Mouse (Mus musculus): Measurements from ENCODE around the gene Ephb4.

Gene Ephb4

DNA sequence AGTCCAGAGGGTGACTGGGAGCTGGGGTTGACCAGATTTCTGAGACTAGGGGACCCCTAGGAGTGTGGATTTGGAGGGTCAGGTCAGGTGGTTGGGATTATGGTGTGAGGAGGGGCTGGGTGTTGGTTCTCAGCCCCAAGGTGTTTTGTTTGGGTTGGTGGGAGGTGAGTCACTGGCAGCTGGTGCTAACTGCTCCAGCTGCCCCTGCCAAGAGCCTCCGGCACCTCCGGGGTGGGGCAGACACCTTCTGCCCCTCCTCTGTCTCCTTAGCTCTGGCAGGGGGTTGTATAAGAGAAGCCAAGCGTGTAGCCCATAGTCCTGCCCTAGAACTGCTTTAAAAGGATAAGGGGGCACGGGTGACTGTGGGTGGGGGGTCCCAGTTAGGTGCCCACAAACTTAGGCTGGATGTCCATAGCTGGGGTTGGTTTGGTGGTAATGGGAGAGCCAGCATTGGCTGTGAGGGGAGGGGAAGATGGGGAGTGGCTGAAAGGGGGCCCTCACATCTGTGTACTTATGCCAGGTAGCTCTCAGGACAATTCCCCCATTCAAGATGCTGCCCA lies 24.7 kb downstream of the Ephb4 start:
- no peak for DNase-seq

DNA sequence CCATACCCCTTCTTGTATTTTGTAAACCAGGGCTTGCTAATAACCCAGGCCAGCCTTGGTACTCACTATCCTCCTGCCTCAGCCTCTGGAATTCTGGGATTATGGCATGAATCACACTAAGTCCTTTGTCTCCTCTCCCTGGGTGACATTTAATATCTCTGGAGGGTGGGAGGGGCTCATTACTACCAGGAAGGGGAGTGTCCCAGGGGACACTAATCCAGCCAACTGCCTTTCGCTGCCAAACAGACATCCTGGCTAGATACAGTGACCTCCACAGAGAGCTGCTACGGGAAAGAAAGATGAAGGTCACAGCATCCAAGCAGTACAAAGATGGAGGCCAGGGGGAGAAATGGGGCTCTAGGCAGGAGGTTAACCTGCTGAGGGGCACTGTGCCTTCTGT lies 25.7 kb downstream of the Ephb4 start:
- no peak for DNase-seq

DNA sequence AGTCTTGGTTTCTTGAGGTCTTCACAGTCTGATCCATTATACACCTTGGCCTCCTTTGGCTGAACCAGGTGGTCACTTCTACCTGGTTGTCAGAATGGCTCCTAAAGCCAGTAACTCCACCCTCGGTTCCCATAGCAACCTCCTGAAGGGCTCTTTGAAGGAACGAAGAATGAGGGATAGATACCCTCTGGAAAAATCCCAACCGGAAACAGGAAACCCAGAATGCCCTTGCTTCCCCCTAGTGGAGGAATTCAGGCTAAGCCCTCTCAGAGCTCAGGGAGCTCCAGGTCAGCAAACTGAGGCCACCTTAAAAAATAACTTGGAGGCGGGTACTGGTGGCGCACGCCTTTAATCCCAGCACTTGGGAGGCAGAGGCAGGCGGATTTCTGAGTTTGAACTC lies 26.3 kb downstream of the Ephb4 start:
- no peak for DNase-seq

DNA sequence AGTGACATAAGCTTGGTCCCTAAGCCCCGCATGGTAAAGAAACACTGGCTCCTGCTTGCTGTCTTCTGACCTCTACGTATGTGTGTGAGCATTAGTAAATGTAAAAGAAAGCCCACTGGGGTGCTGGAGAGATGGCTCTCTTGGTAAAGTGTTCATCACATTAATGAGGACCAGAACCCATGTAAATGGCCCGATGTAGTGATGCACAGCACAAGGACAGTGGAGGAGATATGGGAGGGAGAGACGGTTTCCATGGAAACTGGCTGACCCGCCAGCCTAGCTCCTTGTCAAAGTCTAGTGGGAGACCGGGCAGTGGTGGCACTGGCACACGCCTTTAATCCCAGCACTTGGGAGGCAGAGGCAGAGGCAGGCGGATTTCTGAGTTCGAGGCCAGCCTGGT lies 26.8 kb downstream of the Ephb4 start:
- no peak for DNase-seq

DNA sequence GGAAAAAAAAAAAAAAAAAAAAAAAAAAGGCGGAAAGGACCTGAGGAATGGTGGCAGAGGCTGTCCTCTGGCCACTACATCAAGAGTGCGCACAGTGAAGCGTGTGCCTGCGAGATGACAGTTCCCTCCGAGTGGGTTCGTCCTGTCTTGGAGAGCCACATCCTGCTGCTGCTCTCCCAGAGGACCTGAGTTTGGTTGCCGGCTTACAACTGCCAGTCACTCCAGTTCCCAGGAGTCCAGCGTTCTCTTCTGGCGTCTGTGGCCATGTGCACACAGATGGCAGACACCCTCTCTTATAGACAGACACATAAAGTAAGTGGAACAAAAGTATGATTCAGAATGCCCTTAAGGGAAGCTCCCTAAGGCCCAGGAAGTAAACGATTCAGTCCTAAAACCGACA lies 27.3 kb downstream of the Ephb4 start:
- DNase-seq: no peak

DNA sequence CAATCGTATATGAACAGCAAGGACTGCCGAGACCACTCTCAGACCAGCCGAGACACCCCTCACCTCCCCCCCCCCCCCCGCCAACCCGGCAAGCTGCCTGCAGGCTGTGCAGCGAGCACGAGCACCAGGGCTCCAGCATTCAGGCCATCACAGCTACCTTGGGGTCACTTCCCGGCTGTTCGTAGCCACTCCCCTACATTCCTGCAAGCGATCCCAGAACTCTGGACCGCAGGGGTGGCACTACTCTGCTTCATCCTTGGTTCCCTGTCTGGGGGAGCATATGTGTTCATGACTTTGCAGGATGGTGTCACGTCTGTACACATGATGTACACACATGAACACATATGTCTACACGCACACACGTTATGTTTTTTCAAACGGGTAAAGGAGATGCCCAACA lies 27.7 kb downstream of the Ephb4 start:
- DNase-seq: no peak

DNA sequence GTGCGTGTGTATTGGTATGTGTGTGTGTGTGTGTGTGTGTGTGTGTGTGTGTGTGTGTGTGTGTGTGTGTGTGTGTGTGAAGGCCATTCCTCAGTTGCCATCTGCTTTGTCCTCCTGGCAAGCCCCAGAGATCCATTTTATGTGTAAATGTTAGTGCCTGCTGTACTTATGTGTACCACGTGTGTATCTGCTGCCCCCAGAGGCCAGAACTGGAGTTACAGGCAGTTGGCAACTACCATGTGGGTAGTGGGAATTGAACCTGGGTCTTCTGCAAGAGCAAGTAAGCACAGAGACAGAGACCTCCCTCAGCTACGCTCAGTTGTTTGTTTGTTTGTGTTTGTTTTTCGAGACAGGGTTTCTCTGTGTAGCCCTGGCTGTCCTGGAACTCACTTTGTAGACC lies 31.2 kb downstream of the Ephb4 start:
- no peak for DNase-seq

DNA sequence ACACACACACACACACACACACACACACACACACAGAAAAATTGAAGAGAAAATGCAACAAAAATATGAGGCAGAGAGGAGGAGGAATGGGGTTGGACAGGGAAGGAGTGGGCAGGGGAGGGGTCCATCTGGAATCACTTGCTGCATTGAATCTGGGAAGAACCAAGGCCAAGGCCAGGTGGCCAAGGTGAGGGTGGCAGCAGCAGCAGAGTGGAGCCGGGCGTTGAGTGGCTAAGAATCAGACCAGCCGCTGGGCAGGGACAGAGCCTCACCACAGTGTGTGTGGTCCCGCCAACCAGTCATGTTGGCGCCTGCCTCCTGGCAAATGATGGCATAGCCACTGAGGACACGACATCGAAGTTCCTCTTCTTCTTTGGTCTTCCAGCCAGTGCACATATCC lies 33.5 kb downstream of the Ephb4 start:
- no peak for DNase-seq

DNA sequence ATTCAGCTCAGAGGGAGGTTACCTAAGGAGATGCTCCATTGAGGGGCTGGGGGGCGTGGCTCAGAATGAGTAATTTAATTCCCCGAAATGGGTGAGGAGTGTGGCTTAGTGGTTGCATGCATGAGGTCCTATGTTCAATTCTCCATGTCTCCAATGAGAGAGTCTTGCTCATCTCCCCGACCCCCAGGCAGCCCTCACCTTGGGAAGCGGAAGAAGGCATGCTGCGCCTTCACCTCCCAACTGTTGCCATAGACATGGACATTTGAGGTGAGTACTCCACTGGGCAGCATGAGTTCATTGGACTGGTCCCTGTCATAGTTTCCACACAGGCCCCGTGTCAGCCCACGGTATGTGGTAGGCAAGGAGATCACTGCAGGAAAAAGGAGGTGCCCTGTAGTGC lies 36.8 kb downstream of the Ephb4 start:
- DNase-seq: no peak

DNA sequence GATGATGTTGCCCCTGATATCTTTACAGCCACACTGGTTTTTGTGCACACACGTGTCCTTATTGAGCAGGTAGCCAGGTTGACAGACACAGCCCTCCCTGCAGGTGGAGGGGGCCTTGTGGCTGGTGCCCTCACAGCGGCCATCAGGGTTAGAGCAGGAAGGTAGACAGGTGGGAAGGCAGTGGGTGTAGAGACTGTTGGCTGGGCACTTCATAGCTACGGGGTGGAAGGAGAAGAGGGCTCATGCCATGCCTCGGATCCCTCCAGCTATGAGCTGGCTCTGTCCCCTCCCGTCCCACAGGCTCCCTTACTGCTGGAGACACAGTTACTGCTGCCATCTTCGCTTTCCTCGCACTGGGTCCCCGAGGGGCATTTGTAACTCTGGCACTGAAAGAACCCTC lies 41.7 kb downstream of the Ephb4 start:
- DNase-seq: no peak

DNA sequence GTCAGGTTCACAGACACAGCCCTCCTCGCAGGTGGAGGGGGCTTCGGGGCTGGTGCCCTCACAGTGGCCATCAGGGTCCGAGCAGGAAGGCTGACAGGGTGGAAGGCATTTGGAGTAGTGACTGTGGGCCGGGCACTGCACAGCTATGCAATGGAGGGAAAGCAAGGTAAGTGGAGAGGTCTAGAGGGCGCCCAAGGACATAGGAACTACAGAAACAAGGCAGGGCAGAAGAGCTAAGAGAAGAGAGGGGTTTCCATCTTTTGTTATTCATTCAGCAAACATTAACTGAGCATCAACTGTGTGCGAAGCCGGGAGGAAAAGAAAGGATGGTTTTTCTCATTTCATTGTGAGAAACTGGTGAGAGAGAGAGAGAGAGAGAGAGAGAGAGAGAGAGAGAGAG lies 44.5 kb downstream of the Ephb4 start:
- no peak for DNase-seq

DNA sequence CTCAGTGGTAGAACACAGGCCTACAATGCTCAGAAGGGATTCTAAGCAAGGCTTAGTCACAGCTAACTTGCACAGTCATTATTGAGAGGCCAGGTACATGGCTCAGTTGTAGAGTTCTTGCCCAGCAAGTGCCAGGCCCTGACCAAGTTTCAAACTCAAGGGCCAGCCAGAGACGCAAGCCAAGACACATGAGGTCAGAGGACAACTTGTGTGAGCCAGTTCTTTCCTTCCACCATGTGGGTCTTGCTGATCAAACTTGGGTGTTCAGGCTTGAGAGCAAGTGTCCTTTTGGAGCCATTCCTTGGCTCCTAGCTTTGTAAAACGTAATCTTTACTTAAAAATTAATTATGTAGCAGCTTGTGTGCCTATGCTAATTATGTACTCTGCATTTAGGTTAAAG lies 54.2 kb downstream of the Ephb4 start:
- DNase-seq: no peak

DNA sequence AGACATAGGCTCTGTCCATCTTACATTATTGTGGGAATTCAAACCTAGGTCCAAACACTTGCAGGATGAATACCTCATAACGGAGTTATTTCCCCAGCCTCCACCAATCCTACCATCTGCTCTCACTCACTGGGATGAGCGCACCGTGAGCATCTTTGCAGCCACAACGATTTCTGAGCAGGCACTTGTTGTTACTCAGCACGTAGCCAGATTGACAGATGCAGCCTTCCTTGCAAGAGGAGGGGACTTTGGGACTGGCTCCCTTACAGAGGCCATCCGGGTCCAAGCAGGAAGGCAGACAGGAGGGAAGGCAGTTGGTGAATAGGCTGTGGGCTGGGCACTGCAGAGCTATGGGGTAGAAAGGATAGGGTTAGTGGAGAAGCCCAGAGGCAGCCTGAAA lies 59.5 kb downstream of the Ephb4 start:
- DNase-seq: no peak

DNA sequence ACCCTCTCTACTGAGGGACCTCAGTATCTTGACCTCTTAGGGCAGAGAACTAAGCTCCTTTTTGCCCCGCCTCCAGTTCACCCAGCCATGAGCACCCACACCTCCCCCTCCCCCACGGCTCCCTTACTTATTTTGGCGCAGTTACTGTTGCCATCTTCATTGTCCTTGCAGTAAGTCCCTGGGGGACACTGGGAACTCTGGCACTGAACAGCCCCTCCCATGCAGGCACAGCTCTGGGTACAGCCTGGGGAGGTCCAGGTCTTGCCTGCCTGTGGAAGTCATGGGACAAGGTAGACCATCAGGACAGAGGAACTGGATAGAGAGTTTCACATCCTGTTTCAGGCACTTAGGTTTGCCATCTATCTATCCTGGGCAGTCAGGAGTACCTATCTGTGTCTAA lies 60.2 kb downstream of the Ephb4 start:
- no peak for DNase-seq

DNA sequence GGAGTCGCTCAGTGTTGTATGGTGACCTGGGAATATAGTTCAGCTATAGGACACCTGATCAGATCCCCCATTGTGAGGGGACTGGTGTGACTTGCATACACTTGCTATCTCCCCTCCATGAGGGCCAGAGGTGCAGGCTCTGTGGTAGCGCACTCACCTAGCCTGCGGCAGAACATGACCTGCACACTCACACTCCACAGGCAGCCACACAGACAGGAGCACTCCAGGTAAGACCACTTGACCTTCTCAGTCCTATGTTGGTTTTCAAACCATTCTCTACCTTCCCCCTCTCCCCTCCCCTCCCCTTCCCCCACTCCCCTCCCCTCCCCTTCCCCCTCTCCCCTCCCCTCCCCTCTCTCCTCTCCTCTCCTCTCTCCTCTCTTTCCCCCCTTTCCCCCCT lies 60.6 kb downstream of the Ephb4 start:
- DNase-seq: no peak

DNA sequence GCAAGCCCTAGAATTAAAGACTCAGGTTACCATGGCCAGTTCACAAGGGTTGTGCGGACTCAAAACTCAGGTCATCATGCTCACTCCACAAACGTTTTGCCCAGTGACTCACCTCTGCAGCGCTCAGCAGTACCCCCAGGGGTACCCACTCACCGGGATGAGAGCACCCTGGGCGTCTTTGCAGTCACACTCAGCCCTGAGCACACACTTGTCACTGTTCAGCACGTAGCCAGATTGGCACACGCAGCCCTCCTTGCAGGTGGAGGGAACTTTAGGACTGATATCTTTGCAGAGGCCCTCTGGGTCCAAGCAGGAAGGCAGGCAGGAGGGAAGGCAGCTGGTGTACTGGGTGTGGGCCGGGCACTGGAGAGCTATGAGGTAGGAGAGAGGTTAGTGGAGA lies 61.3 kb downstream of the Ephb4 start:
- no peak for DNase-seq

DNA sequence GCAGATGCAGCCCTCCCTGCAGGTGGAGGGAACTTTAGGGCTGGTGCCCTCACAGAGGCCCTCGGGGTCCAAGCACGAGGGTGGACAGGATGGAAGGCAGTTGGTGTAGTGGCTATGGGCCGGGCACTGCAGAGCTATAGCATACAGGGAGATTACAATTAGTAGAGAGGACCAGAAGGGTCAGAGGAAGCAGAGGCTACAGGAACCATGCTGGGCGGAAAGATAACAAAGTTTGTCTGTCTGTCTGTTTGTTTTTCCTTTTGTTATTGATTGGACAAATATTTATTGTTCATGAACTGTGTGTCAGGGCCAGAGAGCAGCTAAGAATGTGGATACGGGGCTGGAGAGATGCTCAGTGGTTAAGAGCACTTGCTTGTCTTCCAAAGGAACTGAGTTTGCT lies 64.3 kb downstream of the Ephb4 start:
- DNase-seq: no peak

DNA sequence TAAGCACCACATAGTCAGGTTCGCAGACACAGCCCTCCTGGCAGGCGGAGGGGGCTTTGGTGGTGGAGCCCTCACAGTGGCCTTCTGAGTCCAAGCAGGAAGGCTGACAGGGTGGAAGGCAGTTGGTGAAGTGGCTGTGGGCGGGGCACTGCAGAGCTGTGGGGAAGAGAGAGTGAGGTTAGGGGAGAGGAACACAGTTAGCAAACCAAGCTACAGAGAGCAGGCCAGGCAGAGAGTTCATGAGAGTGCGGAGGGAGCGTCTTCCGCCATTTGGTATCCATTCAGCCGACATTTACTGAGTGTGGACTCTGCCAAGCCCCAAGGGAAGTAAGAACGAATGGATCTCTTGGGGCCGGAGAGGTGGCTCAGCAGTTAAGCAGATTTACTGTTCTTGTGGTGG lies 69.2 kb downstream of the Ephb4 start:
- no peak for DNase-seq

DNA sequence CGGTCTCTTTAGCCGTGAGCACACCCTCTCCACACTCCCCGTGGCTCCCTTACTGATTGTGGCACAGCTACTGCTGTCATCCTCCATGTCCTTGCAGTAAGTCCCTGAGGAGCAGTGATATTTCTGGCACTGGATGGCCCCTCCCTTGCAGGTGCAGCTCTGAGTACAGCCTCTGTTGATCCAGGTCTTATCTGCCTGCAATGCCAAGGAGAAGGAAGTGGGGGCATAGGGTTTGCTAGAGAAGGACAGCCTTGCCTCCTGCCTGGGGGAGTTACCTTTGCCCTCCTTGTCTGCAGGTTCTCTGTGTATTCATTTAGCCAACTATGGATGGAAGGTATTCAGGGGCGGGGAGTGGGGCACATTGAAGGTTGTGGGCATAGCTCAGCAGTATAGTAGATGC lies 69.9 kb downstream of the Ephb4 start:
- no peak for DNase-seq

DNA sequence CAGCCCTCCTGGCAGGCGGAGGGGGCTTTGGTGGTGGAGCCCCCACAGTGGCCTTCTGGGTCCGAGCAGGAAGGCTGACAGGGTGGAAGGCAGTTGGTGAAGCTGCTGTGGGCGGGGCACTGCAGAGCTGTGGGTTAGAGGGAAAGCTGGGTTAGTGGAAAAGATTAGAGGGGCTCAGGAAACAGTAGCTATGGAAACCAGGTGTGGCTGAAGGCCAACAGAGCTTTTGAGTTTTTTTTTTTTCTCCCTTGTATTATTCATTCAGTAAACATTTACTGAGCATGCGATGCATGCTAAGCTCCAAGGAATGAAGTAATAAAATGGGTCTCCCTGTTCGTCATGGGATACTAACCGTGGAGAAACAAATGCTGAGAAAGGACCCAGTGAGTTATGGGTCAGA lies 75.7 kb downstream of the Ephb4 start:
- DNase-seq: no peak

Data from right cerebral cortex, postnatal 25 days (tissue).